Mouse (Mus musculus) liver, embryonic 14.5 days (tissue): ENCODE measurements around the gene Map4k4. TPM values are rescaled to one million over a fixed set of nuclear protein-coding genes. Genes with fewer than 3 reads are reported as not detected.

Experiments used
- ATAC-seq: fragments of 200-750 bp; cut with Nextera tagmentation; 2 replicates; pipeline ENCODE4 v1.8.0; 2017; ENCODE audit warnings: moderate number of reproducible peaks, mild to moderate bottlenecking, moderate library complexity; ENCODE audit not compliant: insufficient read depth
- DNase-seq, 3 experiments: peaks; one replicate each; pipeline ENCODE4 v3.0.0-alpha.2; 2012 to 2013; ENCODE audit warnings: low read depth in 3 of 3, low spot score in 3 of 3
- H3K27ac ChIP-seq: fragments of 300-500 bp; sonication (generic); 2 replicates; pipeline ENCODE4 v1.5.1; 2014; ENCODE audit warnings: moderate library complexity, mild to moderate bottlenecking, control low read depth, inconsistent platforms
- H3K27me3 ChIP-seq: fragments of 300-500 bp; sonication (generic); 2 replicates; pipeline ENCODE4 v1.6.1; 2014; ENCODE audit warnings: mild to moderate bottlenecking, low read length, moderate library complexity; ENCODE audit not compliant: control insufficient read depth, insufficient read depth
- H3K36me3 ChIP-seq: fragments of 300-500 bp; sonication (generic); replicated peaks from 2 replicates; pipeline ENCODE4 v1.6.1; 2014; ENCODE audit warnings: low read depth; ENCODE audit not compliant: control insufficient read depth, insufficient read depth
- H3K4me1 ChIP-seq, 2 experiments: fragments of 200-500 bp in 1 of 2; fragments of 300-500 bp in 1 of 2; sonication (generic) in 1 of 2; replicated peaks; 2 replicates each; pipeline ENCODE4 v1.6.1; 2012 to 2014; ENCODE audit warnings: antibody characterized with exemption in 1 of 2, inconsistent platforms in 1 of 2, low read length in 1 of 2; ENCODE audit not compliant: control insufficient read depth in 2 of 2, insufficient read depth in 2 of 2
- H3K4me2 ChIP-seq: fragments of 300-500 bp; sonication (generic); 2 replicates; pipeline ENCODE4 v1.6.1; 2014; ENCODE audit warnings: low read depth, mild to moderate bottlenecking, control low read depth, moderate library complexity
- H3K4me3 ChIP-seq, 2 experiments: fragments of 200-500 bp in 1 of 2; fragments of 300-500 bp in 1 of 2; sonication (generic) in 1 of 2; 2 replicates each; pipeline ENCODE4 v1.5.1; 2012 to 2014; ENCODE audit warnings: low read depth in 2 of 2, low read length in 2 of 2, mild to moderate bottlenecking in 2 of 2, control low read depth in 1 of 2, inconsistent platforms in 1 of 2, moderate library complexity in 1 of 2; ENCODE audit not compliant: insufficient read depth in 1 of 2
- H3K9ac ChIP-seq: fragments of 300-500 bp; sonication (generic); replicated peaks from 2 replicates; pipeline ENCODE4 v1.6.1; 2014; ENCODE audit warnings: mild to moderate bottlenecking, control low read depth, moderate library complexity
- H3K9me3 ChIP-seq: fragments of 300-500 bp; sonication (generic); 2 replicates; pipeline ENCODE4 v1.6.1; 2016; ENCODE audit warnings: low read length, mixed read lengths; ENCODE audit not compliant: control insufficient read depth
- CTCF ChIP-seq: IDR thresholded peaks from 2 replicates; pipeline ENCODE4 v1.5.1; 2016; ENCODE audit warnings: antibody characterized with exemption, low read depth, control low read depth
- EP300 ChIP-seq: IDR thresholded peaks from 2 replicates; pipeline ENCODE4 v1.6.1; 2016; ENCODE audit warnings: antibody characterized with exemption, low read depth
- WGBS: fragments of 180-500 bp; shearing (Covaris S2); extraction: QIAGEN DNeasy Blood & Tissue Kit; methylation state at CpG from one replicate; pipeline ENCODE4 v1.1.7; 2014; ENCODE audit not compliant: insufficient replicate concordance; 5-methylcytosine and 5-hydroxymethylcytosine counted together
- polyA plus RNA-seq, 2 experiments: library from polyadenylated mRNA; depleted of rRNA in 1 of 2; stranded (reverse) in 1 of 2; unstranded in 1 of 2; fragments of >200 nt; fragmentation: Nextera tagmentation in 1 of 2; extraction: Ambion mirVana in 1 of 2; gene quantifications; 2 replicates each; pipeline versions ENCODE4 v1.2.1 to v1.2.3; 2012 to 2014

Map4k4 gene
- polyA plus RNA-seq (2012; rRNA removed) = 8.6 and 14.5 TPM in 2 replicates
- 2.3 and 2.7 TPM in 2 replicates for polyA plus RNA-seq (2014; fragmentation: Nextera tagmentation; extraction: Ambion mirVana)

DNA sequence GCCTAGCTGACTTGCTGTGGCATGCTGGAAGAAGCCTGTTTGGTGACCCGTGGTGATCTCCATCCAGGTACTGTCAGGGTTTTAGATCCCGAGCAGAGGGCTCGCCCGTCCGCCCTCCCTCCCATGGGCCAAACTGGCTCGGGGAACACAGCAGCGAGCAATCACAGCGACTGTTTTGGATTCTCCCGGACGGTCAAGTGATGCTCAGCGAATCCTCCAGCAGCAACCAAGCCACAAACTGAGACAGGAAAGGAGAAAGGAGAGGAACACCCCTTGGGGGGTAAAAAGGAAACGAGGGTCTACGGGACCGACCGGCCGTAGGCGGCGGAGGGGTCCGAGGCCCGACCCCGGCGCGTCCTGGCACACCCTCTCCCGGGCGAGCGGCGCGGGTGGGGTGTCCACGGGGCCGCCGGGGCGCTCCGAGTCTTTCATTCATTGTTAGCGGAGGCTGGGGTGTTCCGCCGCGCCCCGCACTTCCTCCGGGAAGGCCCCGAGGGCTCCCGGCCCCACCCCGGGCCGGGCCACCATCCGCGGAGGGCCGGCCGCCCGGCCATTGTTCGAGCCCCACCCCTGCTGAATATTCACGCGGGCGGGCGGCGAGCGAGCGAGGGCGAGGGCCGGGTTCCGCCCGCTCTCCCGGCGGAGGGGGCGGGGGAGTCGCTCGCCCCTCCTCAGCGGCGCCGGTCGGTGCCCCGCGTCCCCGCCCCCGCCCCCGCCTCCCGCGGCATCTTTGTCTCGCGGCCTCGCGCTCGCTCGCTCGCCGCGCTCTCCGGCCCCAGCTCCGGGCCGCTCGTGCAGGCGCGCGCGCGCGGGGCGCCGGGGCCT is at the start of gene Map4k4:
TSS of gene Map4k4 (plus strand) at position 733 of the 825 bp plus-strand sequence.
- 3% methylated on average over 86 of the region's 97 CpGs for WGBS
- TF ChIP-seq CTCF (no peak), EP300 (no peak)

DNA sequence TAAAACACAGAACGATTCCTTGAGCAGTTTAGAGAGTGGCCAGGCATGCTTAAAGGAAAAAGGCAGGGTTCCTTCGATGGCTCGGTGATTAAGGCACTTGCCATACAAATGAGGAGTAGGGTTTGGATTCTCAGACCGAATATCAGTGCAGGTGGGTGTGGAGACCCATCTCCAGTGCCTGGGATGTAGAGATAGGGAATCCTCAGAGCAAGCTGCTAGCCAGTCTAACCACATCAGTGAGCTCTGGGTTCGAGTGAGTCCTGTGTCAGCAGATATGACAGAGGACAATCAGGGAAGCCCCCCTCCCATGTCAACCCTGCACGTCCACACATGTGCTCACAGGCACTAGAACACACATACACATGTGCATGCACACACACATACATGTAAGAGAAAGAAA is 44.8 kb upstream of the Map4k4 start:
- TF ChIP-seq EP300 = peak; percentile 28; the same call in 1 of the 2 replicates
- no peak for TF ChIP-seq CTCF
- Histone ChIP-seq H3K4me2 (no peak overlapping the region), H3K36me3 (no peaks in the 10 kb centered on the region), H3K4me3 (no peak overlapping the region), H3K9ac (no peak overlapping the region), H3K27me3 (no peaks in the 10 kb centered on the region; the same call in 1 of the 2 replicates), H3K4me1 (peaks cover 0 to 2% of the 10 kb centered on the region in 2 experiments; a peak in 2 of 4 replicates), H3K27ac (no peak overlapping the region), H3K9me3 (no peaks in the 10 kb centered on the region)
- no peak for DNase-seq
- 20% methylated on average over 6 of the region's 6 CpGs for WGBS
- peak; percentile 57; the same call in 1 of the 2 replicates for ATAC-seq

More for the DNA sequence above, at the start of gene Map4k4:
- Histone ChIP-seq H3K9me3 (no peaks in the 10 kb centered on the region), H3K4me3 (peak within 1 kb of the TSS; percentile 60 to 66), H3K9ac (peak within 1 kb of the TSS; percentile 59), H3K27me3 (peaks cover 28% of the 10 kb centered on the region), H3K4me1 (peaks cover 0 to 9% of the 10 kb centered on the region in 2 experiments; a peak in 1 of 4 replicates), H3K36me3 (no peaks in the 10 kb centered on the region), H3K27ac (no peak within 1 kb of the TSS), H3K4me2 (peak within 1 kb of the TSS; percentile 52)
- peak in 2 of 3 experiments; percentile 25 to 26 for DNase-seq
- ATAC-seq = peak; percentile 77

DNA sequence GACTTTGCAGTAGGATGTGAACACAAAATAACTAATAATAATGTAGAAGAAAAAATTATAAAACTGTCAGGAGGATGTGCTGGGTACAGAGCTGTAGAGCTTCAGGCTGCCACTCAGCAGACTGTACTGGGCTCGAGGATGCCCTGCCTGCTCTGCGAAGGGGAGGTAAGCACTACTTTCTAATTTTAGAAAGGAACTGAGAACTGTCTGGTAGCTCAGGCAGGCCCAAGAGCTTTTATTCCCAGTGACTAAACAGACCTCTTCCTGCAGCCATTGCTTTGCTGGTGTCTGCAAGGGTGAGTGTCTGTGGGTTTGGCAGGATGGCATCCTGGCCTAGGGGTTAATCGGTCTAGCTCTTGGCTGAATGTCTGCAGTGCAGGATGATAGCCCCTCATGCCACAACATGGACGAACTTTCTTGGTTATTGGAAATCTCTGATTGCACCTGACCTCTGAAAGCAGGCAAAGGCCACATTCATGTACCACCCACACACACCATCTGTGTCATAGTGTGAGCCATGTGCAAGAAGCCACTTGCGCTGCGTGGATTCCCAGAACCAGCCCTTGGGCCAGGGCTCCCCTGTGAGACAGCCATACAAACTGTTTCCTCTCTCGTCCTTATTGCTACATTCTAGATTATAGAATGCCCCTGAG is 43.8 kb upstream of the Map4k4 start:
- TF ChIP-seq EP300 (no peak), CTCF (no peak)
- Histone ChIP-seq H3K27me3 (no peaks in the 10 kb centered on the region; the same call in 1 of the 2 replicates), H3K4me2 (no peak overlapping the region), H3K4me3 (no peak overlapping the region), H3K4me1 (no peaks in the 10 kb centered on the region; a peak in 1 of 4 replicates), H3K9ac (no peak overlapping the region), H3K9me3 (no peaks in the 10 kb centered on the region), H3K36me3 (no peaks in the 10 kb centered on the region), H3K27ac (no peak overlapping the region)
- ATAC-seq = no peak
- 53% methylated on average over 7 of the region's 7 CpGs for WGBS
- no peak for DNase-seq

DNA sequence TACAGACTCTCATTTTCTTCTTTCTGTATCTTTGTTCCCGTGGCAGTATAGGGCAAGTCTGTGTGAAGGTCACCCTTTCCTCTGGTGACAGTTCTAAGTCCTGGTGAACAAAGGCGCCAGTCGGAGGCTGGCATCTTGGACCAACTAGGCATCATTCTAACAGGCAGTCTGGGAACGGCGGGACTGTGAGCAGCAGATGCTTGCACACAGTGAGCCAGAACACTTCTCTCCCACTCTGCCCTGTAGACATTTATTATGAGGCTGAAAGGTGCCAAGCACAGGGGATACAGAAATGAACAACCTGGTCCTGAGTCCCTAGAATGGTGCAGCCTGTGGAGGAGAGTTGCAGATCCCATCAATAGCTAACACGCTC is 43.3 kb upstream of the Map4k4 start:
- Histone ChIP-seq H3K9ac (no peak overlapping the region), H3K27ac (no peak overlapping the region), H3K4me2 (no peak overlapping the region), H3K4me3 (no peak overlapping the region), H3K27me3 (no peaks in the 10 kb centered on the region; the same call in 1 of the 2 replicates), H3K9me3 (no peaks in the 10 kb centered on the region), H3K4me1 (no peaks in the 10 kb centered on the region; a peak in 1 of 4 replicates), H3K36me3 (no peaks in the 10 kb centered on the region)
- TF ChIP-seq CTCF (no peak), EP300 (no peak)
- DNase-seq = no peak
- WGBS = 76% methylated on average over 6 of the region's 6 CpGs
- ATAC-seq = no peak

DNA sequence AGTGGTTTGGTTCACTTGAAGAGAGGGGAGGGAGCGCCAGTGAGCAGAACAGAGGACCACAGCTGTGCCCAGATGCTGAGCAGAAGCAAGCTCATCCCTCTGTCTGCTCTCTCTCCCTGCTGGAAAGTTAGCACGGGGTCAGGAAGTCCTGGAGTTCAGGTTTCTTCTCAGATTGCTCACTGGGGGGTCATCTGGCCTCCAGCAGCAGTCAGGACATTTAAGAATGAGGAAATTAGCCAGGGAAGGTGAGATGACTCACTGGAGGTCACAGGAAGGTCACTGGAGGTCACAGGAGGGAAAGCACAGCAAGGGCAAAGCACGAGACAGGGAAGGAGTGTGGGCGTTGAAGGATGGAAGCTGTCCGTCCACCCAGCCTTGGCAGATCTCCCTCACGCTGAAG is 41.5 kb upstream of the Map4k4 start:
- DNase-seq (no peak), ATAC-seq (no peak)
- no peaks in the 10 kb centered on the region for H3K9me3 ChIP-seq
- H3K27me3 ChIP-seq = no peaks in the 10 kb centered on the region; the same call in 1 of the 2 replicates
- H3K27ac ChIP-seq = no peak overlapping the region
- H3K4me3 ChIP-seq = no peak overlapping the region
- no peak for TF ChIP-seq EP300
- no peak for TF ChIP-seq CTCF
- WGBS = 29% methylated on average over 6 of the region's 6 CpGs
- no peak overlapping the region for H3K4me2 ChIP-seq
- H3K4me1 ChIP-seq = no peaks in the 10 kb centered on the region; a peak in 1 of 4 replicates
- H3K9ac ChIP-seq = no peak overlapping the region
- H3K36me3 ChIP-seq = no peaks in the 10 kb centered on the region
